Mouse (Mus musculus) fibroblast of lung, adult 2 months (primary cell): ENCODE results near the gene Stac3.

ENCODE experiments used
- DNase-seq: peaks from one replicate; pipeline ENCODE4 v3.0.0-alpha.2; 2011; ENCODE audit warnings: low read depth

The Stac3 gene

DNA sequence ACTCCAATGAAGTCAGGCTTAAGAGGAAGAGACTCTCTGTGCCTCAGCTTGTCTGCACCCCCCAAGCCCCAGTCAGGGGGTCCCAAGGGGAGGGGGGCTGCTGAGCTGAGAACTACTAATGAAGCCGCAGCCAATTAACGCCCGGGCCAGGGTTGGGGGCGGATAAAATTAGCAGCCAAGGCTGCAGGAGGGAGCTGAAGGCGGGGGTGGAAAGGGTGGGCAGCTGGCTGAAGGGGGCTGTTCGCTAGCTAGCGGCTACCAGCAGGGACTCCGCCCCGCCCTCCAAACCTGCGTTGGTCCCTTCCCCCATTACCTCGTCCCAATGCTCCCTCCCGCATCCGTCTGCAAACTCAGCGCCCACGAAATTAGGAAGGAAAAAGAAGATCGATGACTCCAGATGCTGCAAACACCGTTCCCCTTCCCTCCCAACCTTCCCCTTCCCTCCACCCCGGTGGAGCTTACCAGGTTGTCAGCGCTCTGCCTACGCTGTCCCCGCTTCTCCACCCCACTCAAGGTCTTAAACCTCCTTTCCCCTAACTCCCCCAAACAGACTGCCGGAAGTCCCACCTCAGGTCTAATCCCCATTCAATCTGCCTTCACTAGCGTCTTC is 23.3 kb downstream of the Stac3 start:
- DNase-seq = no peak

DNA sequence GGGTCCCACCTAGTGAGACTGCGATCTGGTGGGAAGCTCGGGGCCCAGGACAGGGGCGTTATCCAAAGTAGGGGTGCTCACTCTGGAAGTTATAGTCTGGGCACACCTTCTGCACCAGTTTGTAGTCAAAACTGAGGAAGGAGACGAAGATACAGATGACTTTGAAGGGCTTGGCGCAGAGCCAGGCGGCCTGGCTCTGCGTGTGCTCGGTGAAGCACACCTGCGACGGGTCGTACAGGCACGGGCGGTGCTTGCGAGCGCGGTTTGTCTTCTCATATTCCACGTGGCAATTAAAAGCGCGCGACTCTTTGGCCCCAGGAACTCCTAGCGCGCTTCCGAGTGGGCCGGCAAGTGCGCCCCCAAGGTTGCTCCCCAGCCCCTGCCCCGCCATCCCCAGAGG is 24.6 kb downstream of the Stac3 start:
- no peak for DNase-seq

DNA sequence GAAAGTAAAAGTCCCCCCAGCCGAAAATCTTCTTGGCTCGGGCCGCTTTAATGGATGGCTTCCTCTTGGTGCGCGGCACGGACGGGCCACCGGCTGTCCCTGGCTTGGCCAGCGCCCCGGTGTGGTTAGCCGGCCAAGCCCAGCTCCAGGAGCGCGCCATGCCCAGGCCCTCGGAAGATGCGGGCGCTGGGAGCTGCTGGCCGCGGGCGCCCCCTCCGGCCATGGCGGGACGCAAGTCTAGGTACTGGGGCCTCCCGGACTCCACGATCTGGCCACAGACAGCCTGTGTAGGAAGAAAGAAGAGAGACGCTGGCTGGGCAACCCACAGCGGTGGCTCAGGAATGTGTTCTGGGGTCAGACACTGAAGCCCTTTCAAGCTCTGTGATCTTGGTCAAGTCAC is 25.2 kb downstream of the Stac3 start:
- DNase-seq = no peak

DNA sequence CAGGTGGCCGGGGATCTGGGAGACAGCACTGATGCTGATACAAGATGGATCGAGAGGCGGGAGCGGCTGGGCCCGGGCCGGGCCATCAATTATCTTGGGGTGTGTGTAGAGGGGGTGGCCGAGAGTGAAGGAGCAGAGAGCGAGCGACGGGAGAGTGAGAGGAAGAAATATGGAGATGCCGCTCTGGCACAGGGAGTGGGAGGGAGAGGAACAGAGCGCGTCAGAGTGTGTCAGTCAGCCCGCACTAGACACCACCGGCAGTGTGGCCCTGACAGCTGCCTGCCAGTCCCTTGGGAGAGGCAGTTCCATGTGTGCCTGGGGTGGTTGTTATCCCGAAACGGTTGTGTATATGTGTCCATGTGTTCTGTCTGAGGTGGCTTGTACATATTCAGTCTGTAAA is 26.0 kb downstream of the Stac3 start:
- DNase-seq = no peak

DNA sequence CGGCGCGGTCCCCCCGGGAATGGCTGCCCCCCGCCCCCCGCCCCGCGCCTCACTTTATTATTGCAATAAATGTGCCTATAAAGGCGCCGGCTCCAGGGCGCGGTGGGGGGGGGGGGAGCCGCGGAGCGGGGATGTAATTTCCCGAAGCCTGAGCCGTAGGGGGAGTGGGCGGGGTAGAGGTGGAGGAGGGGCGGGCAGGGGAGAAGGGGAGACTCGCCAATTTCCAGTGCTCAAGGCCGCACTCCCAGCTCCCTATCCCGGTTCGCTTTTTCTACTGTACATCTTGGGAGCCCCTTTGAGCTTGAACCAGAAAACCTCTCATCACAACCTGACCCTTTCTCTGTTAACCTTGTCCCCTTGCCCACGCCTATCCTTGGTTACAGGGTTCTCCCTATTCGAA is 29.5 kb downstream of the Stac3 start:
- DNase-seq = no peak

DNA sequence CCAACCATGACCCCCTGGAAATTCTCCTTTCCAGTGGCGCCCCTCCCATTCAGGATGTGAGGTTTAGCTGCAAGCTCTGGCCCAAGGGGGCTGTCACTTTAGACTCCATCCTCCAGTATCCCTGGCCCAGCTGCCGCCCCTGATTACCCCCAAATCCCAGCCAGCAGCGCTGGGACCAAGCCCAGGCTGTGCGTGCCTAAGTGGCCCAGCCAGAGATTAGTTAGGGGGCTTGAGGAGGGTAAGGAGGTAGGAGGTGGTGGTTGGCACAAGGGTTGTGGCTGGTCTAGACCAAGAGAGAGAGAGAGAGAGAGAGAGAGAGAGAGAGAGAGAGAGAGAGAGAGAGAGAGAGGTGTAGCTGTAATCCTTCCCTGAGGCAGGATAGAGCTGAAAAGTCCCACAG is 30.1 kb downstream of the Stac3 start:
- DNase-seq = no peak

DNA sequence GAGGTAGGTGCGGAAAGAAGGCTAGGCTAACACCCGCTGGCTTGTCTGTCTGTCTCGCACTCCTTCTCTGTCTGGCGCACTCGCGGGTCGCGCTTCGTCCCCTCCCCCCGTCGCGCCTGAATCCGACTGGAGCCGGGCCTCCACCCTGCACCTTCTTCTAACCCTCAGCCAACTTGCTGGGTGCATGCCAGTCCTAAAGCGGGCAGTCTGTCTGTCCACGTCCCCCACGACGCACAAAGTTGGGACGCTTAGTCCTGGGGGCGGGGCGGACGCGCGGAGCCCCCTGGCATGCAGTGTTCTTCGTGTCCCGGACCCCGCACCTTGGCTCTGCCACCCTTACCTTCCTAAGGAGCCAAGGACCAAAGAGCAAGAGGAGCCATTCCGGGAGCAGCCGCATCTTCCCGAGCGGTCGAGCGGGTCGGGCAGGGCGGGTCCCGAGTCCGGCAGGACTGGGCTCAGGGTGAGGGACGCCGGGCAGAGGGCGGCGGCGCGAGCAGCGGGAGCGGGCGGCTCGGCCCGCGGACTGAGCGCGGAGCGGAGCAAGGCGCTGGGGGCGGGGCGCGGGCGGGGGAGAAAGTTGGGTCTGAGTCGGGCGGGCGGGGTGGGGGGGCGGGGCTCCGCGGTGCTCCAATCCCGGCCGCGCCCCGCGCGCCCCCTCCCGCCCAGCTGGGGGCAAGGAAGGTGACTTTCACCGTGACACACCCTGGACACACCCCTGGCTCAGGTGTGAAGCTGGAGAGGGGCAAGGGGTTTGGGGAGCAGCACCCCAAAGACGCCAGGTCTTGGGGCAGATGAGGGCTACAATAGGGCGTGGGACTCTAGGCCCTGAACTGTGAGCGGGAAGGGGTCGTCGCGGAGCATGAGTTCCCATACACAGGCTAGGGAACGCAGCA is 32.8 kb downstream of the Stac3 start, which contains the start of gene Nxph4:
TSS of gene Nxph4 (minus strand) at position 524 of the 893 bp plus-strand sequence.
- no peak for DNase-seq

DNA sequence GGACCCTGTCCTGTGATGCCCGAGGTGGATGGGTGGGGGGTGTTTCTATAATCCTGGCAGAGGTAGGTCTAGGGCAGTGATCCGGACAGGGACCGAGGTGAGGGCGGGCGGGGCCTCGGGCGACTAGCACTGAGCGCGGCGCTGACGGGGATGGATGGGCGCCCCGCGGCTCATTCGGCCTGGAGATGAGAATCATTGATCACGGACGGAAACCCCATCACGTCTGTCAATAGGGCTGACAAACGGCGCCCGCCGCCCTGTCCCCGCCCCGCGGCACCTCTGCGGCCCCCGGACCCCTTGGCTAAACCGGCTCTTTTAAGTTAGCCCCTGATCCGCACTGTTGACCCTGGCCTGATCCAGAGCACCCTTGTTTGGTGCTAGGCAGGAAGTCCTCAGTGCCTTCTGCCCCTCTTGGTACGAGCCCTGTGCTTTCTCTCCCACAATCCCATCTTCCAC is 33.5 kb downstream of the Stac3 start:
- no peak for DNase-seq

DNA sequence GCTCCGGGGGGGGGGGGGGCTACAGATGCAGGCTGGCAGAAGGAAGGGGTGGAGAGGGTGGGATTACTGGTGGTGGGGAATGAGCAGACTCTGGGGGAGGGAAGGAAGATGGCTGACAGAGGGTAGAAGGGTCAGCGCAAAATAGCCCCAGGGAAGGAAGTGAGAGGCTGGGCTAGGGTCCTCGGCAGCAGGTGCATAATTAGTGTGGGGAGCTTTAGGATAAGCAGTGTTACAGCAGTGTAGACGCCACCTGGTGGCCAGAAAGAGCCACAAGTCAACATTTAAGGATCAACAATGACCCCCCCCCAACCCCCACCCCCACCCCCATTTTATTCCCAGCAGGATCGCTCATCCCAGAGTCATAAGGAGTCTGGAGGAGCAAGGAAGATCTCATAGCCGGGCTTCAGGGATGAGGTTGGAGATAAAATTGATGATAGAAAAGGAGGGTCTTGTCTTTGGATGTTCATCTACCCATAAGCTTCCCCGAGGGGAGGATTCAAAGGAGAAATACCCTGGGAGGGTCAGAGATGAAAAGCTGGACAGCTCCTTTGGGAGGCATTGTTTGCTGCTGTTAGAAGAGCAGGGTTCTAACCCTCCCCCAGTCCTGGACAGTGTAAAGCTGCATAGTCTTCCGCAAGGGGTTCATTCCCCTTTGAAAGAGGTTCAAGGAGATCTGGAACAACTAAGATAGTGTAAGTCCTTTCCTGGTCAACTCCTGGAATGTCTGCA is 35.3 kb downstream of the Stac3 start:
- DNase-seq = no peak

DNA sequence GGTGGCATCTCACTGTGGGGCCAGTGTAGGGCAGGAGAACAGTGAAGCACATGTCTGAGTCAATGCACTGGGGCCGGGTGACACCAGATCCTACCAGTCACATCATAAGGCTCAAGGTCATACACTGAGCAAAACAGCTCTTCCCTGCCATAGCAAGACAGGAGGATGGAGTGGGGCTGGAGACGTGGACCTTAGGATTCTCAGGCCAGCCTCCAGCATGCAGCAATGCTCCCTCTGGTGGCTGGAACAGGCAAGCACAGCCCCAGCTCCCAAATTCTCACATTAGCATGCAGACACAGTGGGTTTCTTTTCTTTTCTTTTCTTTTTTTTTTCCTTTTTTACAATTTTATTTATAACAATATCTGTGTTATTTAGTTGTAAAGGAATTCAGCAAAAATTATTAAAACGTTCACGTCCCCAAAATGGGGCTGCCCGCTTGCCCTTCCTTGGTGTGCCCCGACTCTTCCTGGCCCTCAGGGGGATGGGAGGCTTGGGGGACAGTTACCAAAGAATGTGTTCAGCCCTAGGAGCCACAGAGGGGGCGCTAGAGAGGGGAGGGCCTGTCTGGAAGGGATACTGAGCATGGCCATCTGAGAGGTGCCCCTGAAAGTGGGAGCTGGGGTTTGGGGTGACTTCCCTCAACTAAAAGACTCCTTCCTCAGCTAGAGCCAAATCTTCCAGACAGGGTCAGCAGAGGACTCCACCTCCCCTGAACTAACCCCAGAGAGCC is 36.5 kb downstream of the Stac3 start:
- DNase-seq = no peak

DNA sequence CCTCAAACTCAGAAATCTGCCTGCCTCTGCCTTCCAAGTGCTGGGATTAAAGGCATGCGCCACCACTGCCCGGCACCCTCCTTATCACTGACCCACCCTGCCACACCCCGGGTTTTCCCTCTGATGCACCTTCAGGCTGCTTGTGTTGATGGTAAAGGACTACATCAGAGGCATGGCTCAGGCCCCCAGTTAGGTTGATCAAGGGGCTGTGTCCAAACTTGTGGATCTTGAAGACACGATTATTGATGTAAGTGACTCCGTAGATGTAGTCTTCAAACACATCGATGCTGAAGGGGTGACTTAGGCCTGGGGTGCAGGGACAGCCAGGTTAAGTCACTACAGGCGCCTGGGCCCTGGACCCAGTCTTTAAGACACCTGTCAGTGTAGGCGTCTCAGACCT is 40.0 kb downstream of the Stac3 start:
- no peak for DNase-seq

DNA sequence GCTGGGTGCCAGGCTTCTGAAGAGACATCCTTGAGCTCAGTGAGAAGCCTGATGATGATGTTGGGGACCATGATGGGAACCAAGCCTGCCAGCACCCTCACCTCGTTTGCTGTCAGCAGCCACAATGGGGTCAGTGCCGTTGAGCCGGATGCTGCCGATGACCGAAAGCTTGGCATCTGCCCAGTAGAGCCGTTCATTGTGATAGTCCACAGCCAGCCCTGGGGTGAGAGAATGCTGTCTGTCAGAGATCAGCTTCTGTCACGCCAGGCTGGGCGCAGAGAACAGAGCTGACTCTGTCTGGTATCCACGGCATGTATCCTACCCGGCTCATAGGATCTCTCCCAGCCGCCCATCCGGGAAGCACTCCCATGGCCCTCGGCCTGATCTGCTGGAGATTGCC is 40.6 kb downstream of the Stac3 start:
- DNase-seq = no peak

DNA sequence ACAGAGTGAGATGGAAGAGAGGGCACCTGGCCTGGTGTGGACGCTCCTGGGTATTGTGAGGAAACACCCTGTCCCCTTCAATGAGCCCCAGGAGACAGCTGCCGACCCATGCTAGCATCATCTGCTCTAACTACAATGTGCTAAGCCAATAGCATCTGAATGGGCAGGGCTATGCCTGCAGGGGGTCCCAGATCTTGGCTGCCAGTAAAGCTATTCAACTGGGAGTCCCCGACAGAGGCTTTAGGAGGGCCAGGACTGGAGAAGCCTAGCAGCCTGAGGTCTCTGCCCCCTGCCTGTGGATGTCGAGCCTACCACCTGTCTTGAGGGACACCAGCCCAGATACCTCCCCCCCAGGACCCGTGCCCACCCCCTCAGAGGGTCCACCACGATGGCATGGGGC is 41.2 kb downstream of the Stac3 start:
- no peak for DNase-seq

DNA sequence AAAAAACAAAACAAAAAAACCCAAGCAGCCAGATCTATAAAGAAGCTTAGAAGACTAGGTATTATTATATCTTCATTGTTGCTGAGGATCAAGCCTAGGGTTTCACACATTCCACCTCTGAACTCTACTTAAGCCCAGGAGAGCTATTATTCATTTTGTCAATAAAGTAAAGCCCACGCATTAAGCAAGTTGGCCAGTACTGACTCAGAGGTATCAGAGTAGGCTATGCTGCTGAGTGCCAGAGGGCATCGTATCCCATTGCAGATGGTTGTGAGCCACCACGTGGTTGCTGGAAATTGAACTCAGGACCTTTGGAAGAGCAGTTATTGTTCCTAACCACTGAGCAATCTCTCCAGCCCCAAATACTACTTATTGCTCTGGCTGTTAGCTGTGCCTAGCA is 42.4 kb downstream of the Stac3 start:
- DNase-seq = no peak

DNA sequence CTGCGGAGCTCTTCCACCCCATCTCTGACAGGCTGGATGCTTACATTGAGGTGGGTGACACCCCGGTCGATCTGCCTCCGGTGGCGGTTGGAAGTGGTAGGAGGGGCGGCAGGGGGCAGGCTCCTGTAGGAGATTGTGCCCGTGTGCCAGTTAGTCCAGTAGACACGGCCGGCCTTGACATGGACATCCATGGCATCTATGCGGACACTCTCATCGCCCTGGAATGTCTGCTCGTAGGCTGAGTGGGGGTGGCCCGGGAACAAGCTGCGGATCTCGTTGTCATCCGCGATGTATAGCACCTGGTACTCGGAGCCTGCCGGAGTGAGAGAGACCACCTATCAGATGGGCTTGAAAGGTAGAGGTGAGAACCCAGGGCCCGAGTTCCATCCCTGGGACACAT is 42.9 kb downstream of the Stac3 start:
- DNase-seq = no peak

DNA sequence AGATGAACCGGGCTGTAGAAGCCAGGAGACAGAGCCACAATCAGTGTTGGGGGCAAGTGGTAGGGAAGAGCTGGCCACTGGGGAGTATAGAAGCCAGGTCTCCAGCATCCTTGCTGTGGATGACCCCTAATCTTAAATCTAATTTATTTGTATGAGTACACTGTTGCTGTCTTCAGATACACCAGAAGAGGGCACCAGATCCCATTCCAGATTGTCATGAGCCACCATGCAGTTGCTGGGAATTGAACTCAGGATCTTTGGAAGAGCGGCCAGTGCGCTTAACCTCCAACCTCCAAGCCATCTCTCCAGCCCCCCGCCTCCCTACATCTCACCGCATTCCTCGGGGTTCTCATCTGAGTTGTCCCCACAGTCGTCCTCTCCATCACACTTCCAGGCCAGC is 45.0 kb downstream of the Stac3 start:
- DNase-seq = no peak

DNA sequence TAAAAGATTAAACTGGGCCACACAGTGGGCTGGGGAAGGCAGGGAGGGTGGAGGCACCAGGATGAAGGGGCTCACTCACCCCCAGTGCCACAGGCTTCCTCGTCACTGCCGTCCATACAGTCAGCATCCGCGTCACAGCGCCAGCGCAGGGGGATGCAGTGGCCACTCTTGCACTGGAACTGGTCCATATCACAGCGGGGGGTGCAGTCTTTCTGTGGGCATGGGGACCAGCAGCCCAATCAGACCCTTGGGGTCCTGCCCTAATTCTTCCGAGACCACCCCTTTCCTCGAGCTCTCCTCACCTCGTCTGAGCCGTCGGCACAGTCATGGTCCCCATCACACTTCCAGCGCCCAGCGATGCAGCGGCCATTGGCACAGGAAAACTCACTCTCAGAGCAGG is 46.8 kb downstream of the Stac3 start:
- no peak for DNase-seq

DNA sequence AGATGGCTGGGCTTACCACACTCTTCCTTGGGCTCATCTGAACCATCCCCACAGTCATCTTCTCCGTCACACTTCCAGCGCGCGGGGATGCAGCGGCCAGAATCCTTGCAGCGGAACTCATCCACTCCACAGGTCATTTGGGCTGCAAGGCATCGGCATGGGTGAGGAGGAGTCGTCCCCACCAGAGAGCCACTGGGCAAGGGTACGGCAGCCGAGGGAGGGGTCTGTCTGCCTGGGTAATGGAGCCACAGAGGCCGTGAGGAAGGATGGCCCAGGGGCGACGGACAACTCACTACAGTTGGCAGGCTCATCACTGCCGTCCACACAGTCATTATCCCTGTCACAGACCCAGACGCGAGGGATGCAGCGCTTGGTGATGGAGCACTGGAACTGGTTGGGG is 48.4 kb downstream of the Stac3 start:
- no peak for DNase-seq

DNA sequence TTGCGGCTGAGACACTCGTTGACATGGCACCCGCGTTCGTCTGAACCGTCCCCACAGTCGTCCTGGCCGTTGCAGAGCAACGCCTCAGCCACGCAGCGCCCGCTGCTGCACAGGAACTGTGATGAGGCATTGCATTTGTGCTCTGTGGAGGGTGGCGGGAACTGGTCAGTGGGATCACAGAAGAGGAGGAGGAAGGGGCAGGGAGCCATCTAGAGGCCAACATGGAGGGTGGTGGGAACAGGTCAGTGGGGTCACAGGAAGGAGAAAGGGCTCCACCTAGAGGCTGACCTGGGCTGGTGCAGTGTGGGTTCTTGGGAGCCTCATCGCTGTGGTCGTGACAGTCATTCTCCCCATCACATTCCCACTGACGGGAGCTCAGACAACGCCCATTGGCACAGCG is 54.2 kb downstream of the Stac3 start:
- DNase-seq = no peak

DNA sequence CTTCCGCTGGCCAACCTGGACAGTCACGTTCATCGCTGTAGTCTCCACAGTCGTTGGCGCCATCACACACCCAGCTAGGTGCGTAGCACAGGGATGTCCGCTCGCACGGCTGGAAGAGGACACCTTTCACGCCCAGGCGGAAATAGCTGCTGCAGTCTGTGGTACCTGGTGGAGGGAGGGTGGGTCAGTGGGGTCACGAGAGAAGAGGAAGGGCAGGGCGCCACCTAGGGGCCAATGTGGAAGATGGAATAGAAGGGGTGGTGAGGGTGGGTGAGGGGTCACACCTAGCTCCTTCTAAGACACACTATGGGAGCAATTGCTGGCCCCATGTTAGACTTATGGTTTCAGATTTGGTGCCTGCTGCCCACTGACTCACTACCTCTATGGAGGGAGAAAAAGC is 55.9 kb downstream of the Stac3 start:
- DNase-seq = no peak
